Mouse (Mus musculus) ES-CJ7 (cell line): ENCODE measurements around the gene Zfp874a.
"Not testable (repeated sequence)": the region's sequence is repeated elsewhere in the genome, so short reads cannot be mapped to it uniquely, and the experiment has no call there.

Source experiments
- DNase-seq: peaks from one replicate; pipeline ENCODE4 v3.0.0; 2011; ENCODE audit warnings: low read depth, low spot score

Zfp874a gene

GRCm38 (mm10) chr13:67451172-67452020 lies at the start of gene Zfp874a:
TSS of gene Zfp874a (minus strand) at chr13:67451624.
- DNase-seq = peak; percentile 86

DNA sequence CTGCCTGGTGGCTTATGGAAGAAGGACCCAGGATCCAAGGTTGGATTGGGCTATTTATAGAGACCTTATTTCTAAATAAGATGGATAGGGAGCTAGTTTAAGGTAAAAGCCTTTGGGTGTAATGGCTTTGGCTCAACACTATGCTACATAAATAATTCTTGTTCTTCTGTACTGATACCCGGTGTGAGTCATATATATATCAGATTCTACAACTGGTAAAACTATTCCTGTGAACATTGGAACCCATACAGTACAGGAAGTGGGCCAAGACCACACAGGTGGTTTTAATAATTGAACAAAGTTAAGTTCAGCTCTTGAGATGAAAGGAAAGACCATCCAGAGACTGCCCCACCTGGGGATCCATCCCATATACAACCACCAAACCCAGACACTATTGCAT lies 49.5 kb upstream of the Zfp874a start:
- DNase-seq = no peak

DNA sequence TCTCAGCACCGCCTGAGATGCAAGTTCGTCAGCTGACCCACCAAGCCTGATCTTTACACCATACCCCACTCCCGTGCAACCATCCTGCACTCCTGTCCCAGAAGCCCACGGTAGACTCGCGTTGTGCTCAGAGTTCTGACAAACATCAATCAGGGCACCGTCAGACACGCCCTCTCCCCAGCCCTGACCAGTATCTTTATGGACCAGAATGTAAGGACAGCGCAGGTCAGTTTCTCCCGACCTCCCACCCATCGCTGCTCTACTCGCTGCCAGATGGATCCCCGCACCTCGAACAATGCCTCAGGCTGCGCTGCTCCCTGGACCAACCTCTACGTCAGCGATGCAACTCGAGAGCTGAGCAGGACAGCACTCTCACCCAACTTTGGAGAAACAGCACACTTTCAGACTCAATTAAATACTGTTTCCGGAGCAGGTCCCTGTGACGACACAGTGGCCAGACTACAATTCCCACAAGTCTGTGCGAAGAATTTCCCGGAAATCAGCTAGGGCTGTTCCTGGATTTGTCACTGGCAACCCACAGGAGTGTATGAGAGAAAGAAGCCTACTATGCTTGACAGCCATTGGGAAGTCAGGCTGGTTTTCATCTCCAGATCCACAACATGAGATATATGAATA lies 48.8 kb upstream of the Zfp874a start, which contains the start of gene Zfp58:
Gene Zfp58, minus strand, starts transcription at position 472 of the 636 bp plus-strand sequence.
- peak; percentile 93 for DNase-seq

DNA sequence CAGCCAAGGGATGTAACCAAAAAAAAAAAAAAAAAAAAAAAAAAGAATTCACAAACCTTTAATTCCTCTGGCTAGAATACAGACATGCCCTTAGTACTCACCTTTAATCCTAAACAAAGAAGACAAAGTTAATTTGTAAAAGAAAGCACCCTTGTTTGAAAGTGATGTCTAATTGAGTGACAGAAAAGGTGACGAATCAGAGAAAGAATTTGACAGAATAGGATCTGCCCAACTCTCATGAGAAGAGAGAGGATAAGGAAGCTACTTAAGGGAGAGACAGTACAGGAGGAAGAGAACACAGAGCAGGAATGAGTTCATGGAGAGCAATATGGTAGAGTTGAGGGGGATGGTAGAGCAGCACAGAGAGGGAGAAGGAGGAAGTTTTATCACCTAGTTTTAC lies 44.2 kb upstream of the Zfp874a start:
- peak; percentile 65 for DNase-seq

- no peak for DNase-seq
These were observed 33.0 kb upstream of the Zfp874a start for GRCm38 (mm10) chr13:67484424-67484811.

GRCm38 (mm10) chr13:67483625-67484423 lies 32.4 kb upstream of the Zfp874a start, which contains the start of gene Zfp874b:
TSS of gene Zfp874b (minus strand) at chr13:67484258.
- peak; percentile 93 for DNase-seq

DNA sequence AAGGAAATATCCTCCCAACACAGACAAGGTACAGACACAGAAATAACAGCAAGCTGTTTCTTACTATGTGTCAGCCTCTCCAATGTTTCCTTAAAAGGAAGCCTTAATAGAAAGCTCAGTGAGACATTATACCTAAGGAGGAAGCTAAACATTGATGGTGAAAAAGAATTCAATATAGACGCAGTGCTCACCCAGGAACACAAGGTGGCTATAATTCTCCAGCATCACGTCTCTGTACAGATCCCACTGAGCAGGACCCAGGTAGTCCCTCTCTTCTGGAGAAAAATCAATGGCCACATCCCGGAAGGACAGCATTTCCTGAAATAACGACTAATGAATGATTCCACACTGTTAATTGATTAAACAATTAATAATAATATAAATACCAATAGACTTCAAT lies 30.1 kb upstream of the Zfp874a start:
- DNase-seq = peak; percentile 11

DNA sequence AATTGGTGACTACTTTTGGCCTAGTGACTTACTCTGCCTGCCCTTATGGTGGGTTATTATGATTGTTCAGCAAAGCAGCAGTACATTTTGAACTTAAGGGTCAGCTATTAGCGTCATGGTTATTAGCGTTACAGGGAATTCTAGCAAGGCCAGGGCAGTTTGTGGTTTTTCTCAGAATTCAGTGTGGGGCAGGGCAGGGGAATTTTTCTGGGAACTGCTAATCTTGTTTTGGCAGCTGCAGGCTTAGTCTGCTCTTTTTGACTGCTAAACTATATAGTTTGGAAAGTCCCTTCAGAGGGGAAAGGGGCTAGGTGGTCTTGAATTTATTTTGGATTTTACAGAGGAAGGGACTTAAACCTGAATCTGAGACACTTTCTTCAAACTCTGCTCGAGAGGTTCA lies 17.9 kb upstream of the Zfp874a start:
- DNase-seq = no peak

DNA sequence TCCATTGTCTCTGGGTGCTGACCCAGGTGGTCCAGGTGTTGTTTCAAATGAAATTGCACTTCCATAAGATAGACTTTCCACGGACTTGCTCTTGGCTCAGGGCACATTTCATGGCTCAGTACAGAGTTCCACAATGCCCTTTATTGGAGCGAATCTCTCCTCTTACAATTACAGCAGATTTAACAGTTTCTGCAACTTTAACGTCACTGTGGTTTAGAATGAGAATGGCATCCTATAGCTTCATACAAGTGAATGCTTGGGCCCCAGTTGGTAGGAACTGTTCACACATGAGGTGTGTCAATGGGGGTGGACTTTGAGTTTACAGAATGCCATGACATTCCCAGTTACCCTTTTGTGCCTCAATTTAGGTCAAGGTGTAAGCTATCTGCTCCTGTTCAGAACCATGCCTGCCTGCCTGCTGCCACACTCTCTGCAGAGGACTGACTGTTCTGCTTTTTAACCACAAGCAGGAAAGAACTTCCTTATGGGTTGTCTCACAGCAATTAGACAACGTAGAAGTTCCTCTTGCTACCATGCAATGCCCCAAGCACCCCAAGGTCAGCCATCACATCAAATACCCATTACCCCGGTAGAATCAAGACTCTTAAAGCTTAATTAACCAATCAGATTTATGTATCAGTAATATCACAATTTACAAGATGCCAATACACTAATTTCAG lies 12.2 kb upstream of the Zfp874a start:
- DNase-seq = not testable (repeated sequence)

- DNase-seq = no peak
These were observed 541 bp upstream of the Zfp874a start for GRCm38 (mm10) chr13:67452021-67452309.

DNA sequence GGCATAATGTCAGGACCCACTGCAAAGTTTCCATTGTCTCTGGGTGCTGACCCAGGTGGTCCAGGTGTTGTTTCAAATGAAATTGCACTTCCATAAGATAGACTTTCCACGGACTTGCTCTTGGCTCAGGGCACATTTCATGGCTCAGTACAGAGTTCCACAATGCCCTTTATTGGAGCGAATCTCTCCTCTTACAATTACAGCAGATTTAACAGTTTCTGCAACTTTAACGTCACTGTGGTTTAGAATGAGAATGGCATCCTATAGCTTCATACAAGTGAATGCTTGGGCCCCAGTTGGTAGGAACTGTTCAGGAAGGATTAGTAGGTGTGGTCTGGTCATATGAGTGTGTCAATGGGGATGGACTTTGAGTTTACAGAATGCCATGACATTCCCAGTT lies 14.3 kb downstream of the Zfp874a start:
- DNase-seq = not testable (repeated sequence)

DNA sequence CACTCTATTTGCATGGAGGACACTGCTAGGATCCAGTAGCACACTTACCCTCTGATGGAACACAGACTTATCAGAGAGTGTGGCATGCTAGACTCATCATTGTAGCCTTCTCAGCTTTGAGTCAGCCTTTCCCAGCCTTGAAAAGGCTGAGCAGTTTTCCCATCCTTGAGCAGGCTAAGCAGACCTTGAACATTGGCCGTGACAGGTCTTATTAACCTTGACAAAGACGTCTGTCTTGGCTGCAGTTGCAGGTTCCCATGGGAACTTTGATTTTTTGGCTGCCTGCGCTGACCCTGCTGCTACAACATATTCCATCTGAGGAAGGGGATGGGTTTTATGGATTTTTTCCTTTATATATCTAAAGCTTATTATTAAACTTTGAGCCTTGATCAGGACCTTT lies 23.3 kb downstream of the Zfp874a start:
- DNase-seq = peak; percentile 31

- peak; percentile 51 for DNase-seq
These were observed 25.7 kb downstream of the Zfp874a start for GRCm38 (mm10) chr13:67425699-67426098.

DNA sequence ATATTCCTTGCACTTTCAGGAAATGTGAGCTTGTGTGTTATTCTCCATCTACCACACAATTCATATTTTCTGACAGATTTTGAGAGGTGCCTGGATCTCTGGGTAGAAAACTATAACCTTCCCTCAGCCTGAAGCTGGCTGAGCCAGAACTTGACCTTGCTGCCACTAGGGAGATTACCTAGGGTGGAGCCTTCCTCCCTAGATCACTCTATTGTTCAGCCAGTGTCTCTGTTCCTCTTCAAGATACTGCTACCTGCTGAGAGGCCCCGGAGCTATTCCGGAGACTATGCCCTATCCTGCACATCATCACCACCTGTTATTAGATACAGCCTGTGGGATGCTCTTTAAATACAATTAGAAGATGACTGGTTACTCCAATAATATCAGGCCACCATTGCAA lies 28.9 kb downstream of the Zfp874a start:
- DNase-seq = peak; percentile 57

DNA sequence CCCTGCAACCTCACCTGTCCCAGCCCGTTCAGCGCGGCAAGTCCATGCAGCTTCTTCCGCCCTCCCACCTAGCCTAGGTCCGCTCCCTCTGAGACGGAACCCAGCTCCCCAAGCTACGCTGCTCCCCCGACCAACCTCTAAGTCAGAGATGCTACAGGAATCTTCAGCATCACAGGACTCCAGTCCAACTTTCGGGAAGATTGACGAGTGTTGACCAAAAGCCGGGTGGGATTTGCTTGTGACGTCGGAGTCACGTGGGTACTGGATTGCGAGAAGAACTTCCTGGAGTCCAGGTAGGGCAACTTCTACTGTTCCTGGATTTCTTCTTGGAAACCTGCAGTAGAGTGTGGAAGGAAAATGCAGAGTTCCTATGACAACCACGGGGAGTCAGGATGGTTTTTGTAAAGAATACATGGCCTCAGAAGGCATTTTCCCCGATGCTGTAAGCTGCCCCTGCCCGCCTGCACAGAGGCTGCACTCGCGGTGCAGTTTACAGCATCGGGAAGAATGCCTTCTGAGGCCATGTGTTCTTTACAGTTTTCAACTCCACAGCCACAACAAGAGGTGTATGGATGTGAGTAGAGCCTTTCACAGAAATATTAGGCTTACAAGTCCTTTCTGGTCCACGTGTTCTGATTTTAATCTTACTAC lies 30.1 kb downstream of the Zfp874a start, which contains the start of gene Zfp459:
Gene Zfp459, minus strand, starts transcription at position 212 of the 651 bp plus-strand sequence.
- DNase-seq = peak; percentile 85

DNA sequence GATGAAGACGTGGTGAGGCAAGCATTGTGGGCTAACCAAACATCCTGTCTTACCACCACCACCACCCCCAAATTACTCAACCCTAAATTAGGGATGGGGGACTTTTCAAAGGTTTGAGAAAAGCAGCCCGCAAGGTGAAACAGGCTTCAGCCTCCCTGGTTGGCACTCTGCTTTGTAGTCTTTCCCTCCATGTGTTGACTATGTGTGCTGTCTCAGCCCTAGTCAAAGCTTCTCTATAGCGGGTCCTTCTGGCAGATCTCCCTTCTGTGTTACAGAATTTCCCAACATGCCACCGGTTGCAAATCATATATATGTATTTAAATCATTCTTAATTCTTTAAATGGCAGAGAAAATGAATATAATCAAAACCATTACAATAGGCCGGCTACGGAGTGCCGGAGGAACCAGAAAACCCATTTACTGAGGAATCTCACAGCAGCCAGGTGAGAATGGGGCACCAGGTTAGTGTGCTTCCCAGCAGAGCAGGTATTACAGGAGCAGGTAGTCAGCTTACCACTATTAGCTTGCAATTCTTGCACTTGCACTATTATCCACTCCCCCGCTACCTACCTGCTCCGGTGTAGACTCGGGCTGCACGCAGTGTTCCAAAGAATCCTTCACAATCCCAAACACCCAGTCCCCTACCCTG lies 30.7 kb downstream of the Zfp874a start:
- DNase-seq = no peak

- DNase-seq = peak; percentile 69
These were observed 34.6 kb downstream of the Zfp874a start for GRCm38 (mm10) chr13:67416811-67417210.

- peak; percentile 93 for DNase-seq
These were observed 35.7 kb downstream of the Zfp874a start for GRCm38 (mm10) chr13:67415759-67416158.

DNA sequence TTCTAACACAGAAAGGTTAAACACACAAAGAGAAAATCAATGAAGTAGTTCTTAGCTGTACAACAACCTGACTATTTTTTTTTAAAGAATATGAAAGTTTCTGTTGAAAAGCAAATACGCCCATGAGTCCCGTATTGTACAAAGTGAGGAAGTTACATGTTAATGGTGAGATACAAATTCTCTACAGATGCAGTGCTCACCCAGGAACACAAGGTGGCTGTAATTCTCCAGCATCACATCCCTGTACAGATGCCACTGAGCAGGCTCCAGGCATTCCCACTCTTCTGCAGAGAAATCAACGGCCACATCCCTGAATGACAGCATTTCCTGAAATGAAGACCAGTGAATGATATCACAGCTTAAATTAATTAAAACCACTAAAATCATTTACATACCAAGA lies 37.8 kb downstream of the Zfp874a start:
- DNase-seq = not testable (repeated sequence)

GRCm38 (mm10) chr13:67399183-67399903 lies 52.1 kb downstream of the Zfp874a start, which contains the start of gene Zfp429:
TSS of gene Zfp429 (minus strand) at chr13:67399819.
- DNase-seq = peak; percentile 40
